Mouse (Mus musculus): Measurements from ENCODE around the gene Theg. TPM values are rescaled to one million over a fixed set of nuclear protein-coding genes. Genes with fewer than 3 reads are reported as not detected.

The Theg gene
- polyA plus RNA-seq, 1 experiment from 2014 or later: not detected

DNA sequence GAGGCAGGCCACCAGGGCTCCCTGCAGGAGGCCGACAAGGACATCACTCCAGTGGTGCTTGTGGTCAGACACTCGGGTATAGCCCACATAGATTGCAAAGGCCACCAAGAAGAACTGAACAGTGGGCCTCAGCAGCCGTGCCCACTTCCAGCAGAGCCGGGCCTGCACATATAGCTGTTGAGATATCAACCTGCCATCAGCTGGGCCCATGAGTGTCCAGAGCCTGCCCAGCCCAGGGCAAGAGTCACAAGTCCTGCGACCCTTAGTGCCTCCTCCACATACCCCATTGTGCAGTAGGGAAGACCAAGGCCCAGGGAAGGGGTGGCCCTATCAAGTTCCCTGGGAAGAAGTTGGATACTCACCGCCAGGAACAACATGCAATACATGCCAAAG, 59.7 kb downstream of the Theg start:
- Histone ChIP-seq H3K4me3 (ENCODE audit: low read depth, low read length) (no peak overlapping the region), H3K36me3 (ENCODE audit: control insufficient read depth, insufficient read depth, low read length) (peaks cover 22% of the 10 kb centered on the region), H3K9ac (ENCODE audit: low read length) (no peak overlapping the region), H3K9me3 (ENCODE audit: control insufficient read depth, low read length) (no peaks in the 10 kb centered on the region), H3K4me1 (replicated peaks; ENCODE audit: control insufficient read depth, insufficient read depth, low read length) (no peaks in the 10 kb centered on the region), H3K27me3 (replicated peaks; ENCODE audit: control insufficient read depth, insufficient read depth, low read length) (no peaks in the 10 kb centered on the region), H3K27ac (ENCODE audit: low read depth) (no peak overlapping the region), H3K4me2 (ENCODE audit: low read length) (no peak overlapping the region)
- no peak for ATAC-seq (replicated peaks; ENCODE audit: low FRiP score, low TSS enrichment, low read depth)
- 93% methylated on average over 6 of the region's 6 CpGs for WGBS
- peak; percentile 32 for DNase-seq (ENCODE audit: low spot score)

DNA sequence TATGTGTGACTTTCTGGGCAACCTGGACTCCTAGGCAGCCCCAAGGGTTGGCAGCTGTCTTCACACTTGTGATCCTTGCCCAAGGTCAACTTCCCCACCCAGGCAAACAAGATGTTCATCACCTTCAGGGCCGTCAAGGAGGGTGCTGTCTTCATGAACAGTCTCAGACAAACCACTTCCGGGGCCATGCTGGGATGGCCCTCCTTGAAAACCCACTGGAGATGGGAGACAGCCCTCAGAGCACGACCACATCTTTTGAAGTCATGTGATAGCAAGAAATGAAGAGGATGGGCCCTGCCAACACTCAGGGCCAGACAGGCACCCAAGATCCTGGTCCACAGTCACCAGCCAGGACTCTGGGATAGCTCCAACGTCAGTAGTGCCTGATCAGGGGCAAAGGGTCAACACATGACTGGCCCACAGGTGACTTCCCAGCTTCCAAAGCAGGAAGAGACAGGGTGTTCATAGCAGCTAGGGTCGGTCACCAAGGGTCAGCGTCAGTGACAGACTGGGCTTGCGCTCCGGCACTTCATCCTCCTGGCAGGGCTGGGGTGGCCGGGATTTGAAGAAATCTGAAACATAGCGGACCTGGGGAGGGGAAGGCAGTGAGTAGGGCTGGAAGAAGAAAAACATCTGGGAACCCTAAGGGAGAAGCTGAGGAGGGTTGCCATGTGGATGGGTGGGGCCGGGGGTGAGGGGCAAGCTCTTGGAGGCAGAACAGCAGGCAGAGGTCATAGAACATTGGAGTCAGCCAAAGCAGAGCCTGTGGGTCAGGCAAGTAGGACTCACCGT, 60.3 kb downstream of the Theg start:
- DNase-seq (ENCODE audit: low spot score) (peak; percentile 47), ATAC-seq (replicated peaks; ENCODE audit: low FRiP score, low TSS enrichment, low read depth) (no peak)
- 89% methylated on average over 12 of the region's 12 CpGs for WGBS
- Histone ChIP-seq H3K27ac (ENCODE audit: low read depth) (no peak overlapping the region), H3K4me3 (ENCODE audit: low read depth, low read length) (no peak overlapping the region), H3K9me3 (ENCODE audit: control insufficient read depth, low read length) (no peaks in the 10 kb centered on the region), H3K36me3 (ENCODE audit: control insufficient read depth, insufficient read depth, low read length) (peaks cover 22% of the 10 kb centered on the region), H3K27me3 (replicated peaks; ENCODE audit: control insufficient read depth, insufficient read depth, low read length) (no peaks in the 10 kb centered on the region), H3K9ac (ENCODE audit: low read length) (no peak overlapping the region), H3K4me1 (replicated peaks; ENCODE audit: control insufficient read depth, insufficient read depth, low read length) (no peaks in the 10 kb centered on the region), H3K4me2 (ENCODE audit: low read length) (no peak overlapping the region)

Small RNA genes within 50 kb of the gene (microRNA-seq; reads per million reads assigned to microRNA genes)
- gene Mir6909: 0.85 reads per million, percentile 4 among the genes with 10 or more reads in this experiment

Other genes with a start within 250 kb of the Theg start
- not detected in 2 replicates for gene Vmn2r82, start 230.8 kb downstream of the Theg start, polyA plus RNA-seq (2014; fragmentation: Nextera tagmentation; extraction: Ambion mirVana)
- gene Vmn2r83, start 118.6 kb downstream of the Theg start, polyA plus RNA-seq (2014; fragmentation: Nextera tagmentation; extraction: Ambion mirVana): not detected in 2 replicates
- gene Plpp2, start 53.5 kb downstream of the Theg start, polyA plus RNA-seq (2014; fragmentation: Nextera tagmentation; extraction: Ambion mirVana): 91.9 and 92.2 TPM in 2 replicates
- 47.9 and 48.0 TPM in 2 replicates for gene Mier2, start 32.1 kb downstream of the Theg start, polyA plus RNA-seq (2014; fragmentation: Nextera tagmentation; extraction: Ambion mirVana)
- gene C2cd4c, start 26.7 kb upstream of the Theg start, polyA plus RNA-seq (2014; fragmentation: Nextera tagmentation; extraction: Ambion mirVana): 0.19 TPM in 1 of 2 replicates, not detected in the other
- 8.1 and 8.4 TPM in 2 replicates for gene Shc2, start 50.6 kb upstream of the Theg start, polyA plus RNA-seq (2014; fragmentation: Nextera tagmentation; extraction: Ambion mirVana)
- not detected in 2 replicates for gene Odf3l2, start 58.4 kb upstream of the Theg start, polyA plus RNA-seq (2014; fragmentation: Nextera tagmentation; extraction: Ambion mirVana)
- 32.5 and 34.7 TPM in 2 replicates for gene Madcam1, start 77.2 kb upstream of the Theg start, polyA plus RNA-seq (2014; fragmentation: Nextera tagmentation; extraction: Ambion mirVana)
- 80.1 and 81.2 TPM in 2 replicates for gene Tpgs1, start 82.0 kb upstream of the Theg start, polyA plus RNA-seq (2014; fragmentation: Nextera tagmentation; extraction: Ambion mirVana)
- gene Cdc34, start 94.9 kb upstream of the Theg start, polyA plus RNA-seq (2014; fragmentation: Nextera tagmentation; extraction: Ambion mirVana): 129 and 145 TPM in 2 replicates
- gene Gzmm, start 101.7 kb upstream of the Theg start, polyA plus RNA-seq (2014; fragmentation: Nextera tagmentation; extraction: Ambion mirVana): 0.78 and 1.2 TPM in 2 replicates
- 895 and 900 TPM in 2 replicates for gene Bsg, start 117.2 kb upstream of the Theg start, polyA plus RNA-seq (2014; fragmentation: Nextera tagmentation; extraction: Ambion mirVana)
- gene Hcn2, start 129.3 kb upstream of the Theg start, polyA plus RNA-seq (2014; fragmentation: Nextera tagmentation; extraction: Ambion mirVana): 0.09 and 0.12 TPM in 2 replicates
- gene Polrmt, start 159.2 kb upstream of the Theg start, polyA plus RNA-seq (2014; fragmentation: Nextera tagmentation; extraction: Ambion mirVana): 37.9 and 40.1 TPM in 2 replicates
- gene Fgf22, start 167.7 kb upstream of the Theg start, polyA plus RNA-seq (2014; fragmentation: Nextera tagmentation; extraction: Ambion mirVana): 0.26 and 0.42 TPM in 2 replicates
- 80.3 and 90.3 TPM in 2 replicates for gene Rnf126, start 179.6 kb upstream of the Theg start, polyA plus RNA-seq (2014; fragmentation: Nextera tagmentation; extraction: Ambion mirVana)
- gene Fstl3, start 189.9 kb upstream of the Theg start, polyA plus RNA-seq (2014; fragmentation: Nextera tagmentation; extraction: Ambion mirVana): 10.1 and 11.1 TPM in 2 replicates
- 0.45 TPM in 1 of 2 replicates, not detected in the other for gene Prss57, start 203.6 kb upstream of the Theg start, polyA plus RNA-seq (2014; fragmentation: Nextera tagmentation; extraction: Ambion mirVana)
- 63.4 and 66.2 TPM in 2 replicates for gene Palm, start 206.2 kb upstream of the Theg start, polyA plus RNA-seq (2014; fragmentation: Nextera tagmentation; extraction: Ambion mirVana)
- gene Misp, start 233.7 kb upstream of the Theg start, polyA plus RNA-seq (2014; fragmentation: Nextera tagmentation; extraction: Ambion mirVana): 78.3 and 87.9 TPM in 2 replicates